Mouse (Mus musculus) heart, embryonic 14.5 days (tissue): ENCODE results near the gene Tex101. TPM values are rescaled to one million over a fixed set of nuclear protein-coding genes. Genes with fewer than 3 reads are reported as not detected.

Source experiments
- ATAC-seq: fragments of 200-750 bp; cut with Nextera tagmentation; 2 replicates; pipeline ENCODE4 v1.8.0; 2017; ENCODE audit warnings: low read depth, moderate TSS enrichment; ENCODE audit not compliant: insufficient number of reproducible peaks, insufficient read depth, low FRiP score
- H3K27ac ChIP-seq, 2 experiments: fragments of 200-500 bp in 1 of 2; fragments of 300-500 bp in 1 of 2; sonication (generic) in 1 of 2; replicated peaks in 1 of 2; 2 replicates each; pipeline ENCODE4 v1.5.1; 2012 to 2014; ENCODE audit warnings: low read depth in 2 of 2, low read length in 2 of 2, control low read depth in 1 of 2, mild to moderate bottlenecking in 1 of 2, mixed read lengths in 1 of 2; ENCODE audit not compliant: control insufficient read depth in 1 of 2, insufficient read depth in 1 of 2
- H3K27me3 ChIP-seq: fragments of 300-500 bp; sonication (generic); 2 replicates; pipeline ENCODE4 v1.6.1; 2014; ENCODE audit warnings: mild to moderate bottlenecking, low read length, control low read depth; ENCODE audit not compliant: control insufficient read depth, insufficient read depth
- H3K36me3 ChIP-seq: fragments of 300-500 bp; sonication (generic); 2 replicates; pipeline ENCODE4 v1.6.1; 2014; ENCODE audit warnings: mild to moderate bottlenecking, control low read depth, low read length, mixed read lengths; ENCODE audit not compliant: control insufficient read depth, insufficient read depth
- H3K4me1 ChIP-seq, 2 experiments: fragments of 200-500 bp in 1 of 2; fragments of 300-500 bp in 1 of 2; sonication (generic) in 1 of 2; 2 replicates each; pipeline ENCODE4 v1.6.1; 2012 to 2014; ENCODE audit warnings: low read length in 2 of 2, control low read depth in 1 of 2, mixed read lengths in 1 of 2; ENCODE audit not compliant: control insufficient read depth in 2 of 2, insufficient read depth in 2 of 2
- H3K4me2 ChIP-seq: fragments of 300-500 bp; sonication (generic); 2 replicates; pipeline ENCODE4 v1.6.1; 2014; ENCODE audit warnings: mild to moderate bottlenecking, low read length
- H3K4me3 ChIP-seq, 2 experiments: fragments of 200-500 bp in 1 of 2; fragments of 300-500 bp in 1 of 2; sonication (generic) in 1 of 2; 2 replicates each; pipeline ENCODE4 v1.5.1; 2012 to 2014; ENCODE audit warnings: low read length in 2 of 2, mild to moderate bottlenecking in 2 of 2, control low read depth in 1 of 2, low read depth in 1 of 2, moderate library complexity in 1 of 2; ENCODE audit not compliant: control insufficient read depth in 1 of 2, insufficient read depth in 1 of 2
- H3K9ac ChIP-seq: fragments of 300-500 bp; sonication (generic); 2 replicates; pipeline ENCODE4 v1.6.1; 2014; ENCODE audit warnings: mild to moderate bottlenecking, low read length
- H3K9me3 ChIP-seq: fragments of 300-500 bp; sonication (generic); 2 replicates; pipeline ENCODE4 v1.6.1; 2016; ENCODE audit warnings: low read length, control low read depth; ENCODE audit not compliant: control insufficient read depth
- WGBS: fragments of 180-500 bp; shearing (Covaris S2); extraction: QIAGEN DNeasy Blood & Tissue Kit; methylation state at CpG from one replicate; pipeline ENCODE4 v1.1.7; 2014; 5-methylcytosine and 5-hydroxymethylcytosine counted together
- polyA plus RNA-seq: library from polyadenylated mRNA; unstranded; fragments of >200 nt; fragmentation: Nextera tagmentation; extraction: Ambion mirVana; gene quantifications from 2 replicates; pipeline ENCODE4 v1.2.1, GENCODE M21; 2014

Tex101 gene
- polyA plus RNA-seq, 1 experiment from 2014 or later, result not detected

DNA sequence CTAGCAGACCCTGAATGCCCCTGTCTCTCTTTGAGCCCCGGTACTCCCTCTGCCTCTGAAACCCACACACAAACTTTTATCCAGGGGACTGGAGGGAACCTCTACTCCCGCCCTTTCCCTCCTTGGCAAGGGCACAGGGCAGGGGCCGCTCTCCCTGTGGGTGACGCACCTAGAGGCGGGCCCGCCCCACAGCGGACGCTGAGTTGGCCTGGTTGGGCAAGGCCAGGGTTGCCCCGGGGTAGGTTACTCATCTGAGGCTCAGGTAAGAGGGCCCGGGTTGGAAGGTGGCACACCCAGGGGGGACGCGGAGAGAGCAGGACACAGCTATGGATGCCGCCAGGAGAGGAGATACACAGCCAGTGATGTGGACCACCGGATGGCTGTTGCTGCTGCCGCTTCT is 40.2 kb downstream of the Tex101 start, which contains the start of gene Lypd3:
Gene Lypd3 (plus strand): TSS at position 287 of the 400 bp plus-strand sequence.
- Histone ChIP-seq H3K4me3 (no peak within 1 kb of the TSS), H3K27ac (no peak within 1 kb of the TSS), H3K4me2 (no peak within 1 kb of the TSS), H3K36me3 (no peaks in the 10 kb centered on the region), H3K9me3 (no peaks in the 10 kb centered on the region), H3K4me1 (peaks cover 4 to 6% of the 10 kb centered on the region in 2 experiments; a peak in 3 of 4 replicates), H3K9ac (no peak within 1 kb of the TSS), H3K27me3 (peaks cover 53% of the 10 kb centered on the region)
- ATAC-seq, result no peak
- 21% methylated on average over 15 of the region's 15 CpGs for WGBS

DNA sequence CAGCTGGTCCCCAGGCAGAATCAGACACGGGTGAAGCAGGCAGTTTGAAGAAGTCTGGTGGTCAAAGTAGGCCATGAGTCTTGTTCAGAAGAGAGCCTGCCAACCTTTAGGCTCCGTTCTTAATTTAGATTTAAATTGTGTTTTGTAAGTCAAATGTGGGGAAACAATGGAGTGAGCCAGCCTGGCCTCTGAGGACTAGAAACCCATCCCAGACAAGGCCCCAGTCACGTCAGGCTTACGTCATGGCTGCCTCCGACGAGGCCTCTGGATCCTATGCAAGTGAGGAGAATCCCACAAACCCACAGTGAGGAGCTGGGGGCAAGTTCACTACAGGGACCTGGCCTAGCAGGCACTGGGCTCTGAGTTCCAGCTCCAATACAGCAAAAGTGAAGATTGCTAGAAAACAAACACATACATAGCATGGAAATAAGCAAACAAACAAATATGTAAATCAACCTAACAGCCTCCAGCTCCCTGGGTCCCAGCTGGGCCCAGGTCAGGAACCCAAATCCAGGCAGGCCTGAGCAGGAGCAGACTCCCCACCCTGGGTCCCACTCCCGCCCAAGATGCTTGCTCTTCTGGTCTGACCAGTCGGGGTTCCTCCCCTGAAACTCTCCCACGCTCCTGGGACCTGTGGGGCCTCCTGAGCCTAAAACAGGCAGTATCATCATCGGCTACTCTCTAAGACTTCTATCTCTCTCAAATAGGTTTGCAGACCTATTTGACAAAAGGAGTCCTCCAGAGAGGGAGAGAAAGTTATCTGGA is 46.2 kb downstream of the Tex101 start:
- Histone ChIP-seq H3K9ac (no peak overlapping the region), H3K27me3 (no peaks in the 10 kb centered on the region), H3K4me2 (no peak overlapping the region), H3K4me1 (no peaks in the 10 kb centered on the region), H3K36me3 (no peaks in the 10 kb centered on the region), H3K9me3 (no peaks in the 10 kb centered on the region), H3K4me3 (no peak overlapping the region), H3K27ac (no peak overlapping the region)
- WGBS, result 75% methylated on average over 10 of the region's 10 CpGs
- no peak for ATAC-seq

DNA sequence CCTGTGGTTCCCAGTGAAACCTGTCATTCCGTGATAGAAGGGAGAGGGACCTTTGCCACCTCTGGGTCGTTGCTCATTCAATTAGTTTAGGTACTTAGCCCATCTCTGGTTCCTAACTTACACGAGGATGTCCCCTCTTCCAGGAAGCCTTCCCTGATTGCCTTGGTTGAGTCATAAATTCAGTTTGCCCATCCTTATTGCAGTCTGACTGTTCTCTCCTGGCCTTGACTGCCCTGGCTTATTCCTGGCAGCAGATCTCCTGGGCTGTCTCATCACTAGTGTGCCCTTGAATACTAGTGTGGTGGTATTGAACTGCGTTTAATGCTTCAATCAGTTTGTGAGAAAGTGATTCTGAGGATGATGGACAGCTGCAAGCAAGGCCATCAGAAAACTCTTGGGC is 46.8 kb downstream of the Tex101 start:
- no peaks in the 10 kb centered on the region for H3K36me3 ChIP-seq
- no peaks in the 10 kb centered on the region for H3K4me1 ChIP-seq
- H3K4me2 ChIP-seq, result no peak overlapping the region
- 78% methylated on average over 4 of the region's 4 CpGs for WGBS
- H3K9me3 ChIP-seq, result no peaks in the 10 kb centered on the region
- H3K27ac ChIP-seq, result no peak overlapping the region
- H3K9ac ChIP-seq, result no peak overlapping the region
- no peak overlapping the region for H3K4me3 ChIP-seq
- H3K27me3 ChIP-seq, result no peaks in the 10 kb centered on the region
- no peak for ATAC-seq

DNA sequence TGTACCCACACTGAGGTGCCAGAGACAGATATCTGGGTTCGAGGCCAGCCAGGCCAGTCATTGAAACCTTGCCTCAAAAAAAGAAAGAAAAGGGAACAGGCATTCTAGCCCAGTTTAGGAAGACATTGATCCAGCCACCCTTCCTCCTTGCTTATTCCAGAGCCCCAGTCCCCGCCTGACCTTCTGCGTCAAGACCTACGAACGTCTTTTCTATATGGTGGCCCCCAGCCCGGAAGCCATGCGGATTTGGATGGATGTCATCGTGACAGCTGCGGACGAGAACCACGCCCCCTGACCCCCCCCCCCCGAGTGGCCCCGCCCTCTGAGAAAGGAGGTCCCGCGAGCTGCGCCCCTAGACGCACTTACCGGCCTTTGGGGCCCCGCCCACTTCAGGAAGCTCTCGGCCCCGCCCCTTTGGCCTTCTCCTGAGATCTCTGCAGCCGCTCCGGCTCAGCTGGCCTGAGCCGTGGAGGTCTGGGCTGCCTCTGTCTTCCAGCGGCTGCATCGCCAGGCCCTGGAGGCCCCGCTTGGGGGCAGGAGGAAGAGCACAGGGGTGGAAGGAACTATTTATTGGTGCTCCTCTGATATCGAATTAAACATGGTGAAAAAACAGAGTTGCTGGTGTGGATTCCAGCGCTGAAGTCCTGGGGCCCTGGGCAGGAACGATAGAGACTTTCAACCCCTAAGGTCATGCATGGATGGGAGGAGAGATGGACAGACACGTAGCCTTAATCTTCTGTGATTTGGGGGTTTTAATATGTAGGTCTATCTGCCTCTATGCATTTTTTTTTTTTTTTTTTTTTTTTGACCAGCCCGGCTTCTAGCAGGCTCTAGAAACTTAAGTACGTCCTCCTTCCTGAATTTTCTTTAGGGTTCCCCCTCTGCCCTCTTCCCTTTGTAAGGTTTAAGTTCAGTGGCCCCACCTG is 47.5 kb downstream of the Tex101 start:
- 10% methylated on average over 31 of the region's 33 CpGs for WGBS

DNA sequence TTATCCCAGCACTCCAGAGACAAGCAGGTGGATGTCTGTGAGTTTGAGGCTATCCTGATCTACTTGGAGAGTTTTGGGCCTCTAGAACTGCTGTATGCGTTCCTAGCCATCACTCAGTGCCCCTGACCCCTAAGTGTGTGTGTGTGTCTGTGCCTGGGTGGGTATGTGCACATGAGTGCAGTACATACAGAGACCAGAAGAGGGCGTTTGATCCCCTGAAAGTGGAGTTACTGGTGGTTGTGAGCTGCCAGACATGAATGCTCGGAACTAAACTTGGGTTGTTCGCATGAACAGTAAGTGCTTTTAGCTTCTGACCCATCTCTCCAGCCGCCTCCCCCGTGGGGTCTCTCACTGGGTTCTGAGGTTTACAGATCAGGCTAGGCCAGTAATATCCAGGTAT is 53.5 kb downstream of the Tex101 start:
- Histone ChIP-seq H3K9me3 (0 out of 2 replicates have a peak, but pooled peaks cover 4% of the 10 kb centered on the region), H3K4me3 (no peak overlapping the region), H3K27me3 (no peaks in the 10 kb centered on the region), H3K4me2 (no peak overlapping the region), H3K36me3 (no peaks in the 10 kb centered on the region), H3K9ac (no peak overlapping the region), H3K27ac (no peak overlapping the region), H3K4me1 (no peaks in the 10 kb centered on the region)
- no peak for ATAC-seq
- 81% methylated on average over 6 of the region's 6 CpGs for WGBS

More for the DNA sequence above, 47.5 kb downstream of the Tex101 start:
- Histone ChIP-seq H3K36me3 (no peaks in the 10 kb centered on the region), H3K27ac (no peak overlapping the region), H3K4me3 (peak overlapping the region; percentile 24 to 25; a peak in 3 of 4 replicates), H3K4me1 (no peaks in the 10 kb centered on the region), H3K9ac (peak overlapping the region; percentile 48), H3K27me3 (no peaks in the 10 kb centered on the region), H3K9me3 (no peaks in the 10 kb centered on the region), H3K4me2 (peak overlapping the region; percentile 59)
- ATAC-seq, result peak; percentile 82

DNA sequence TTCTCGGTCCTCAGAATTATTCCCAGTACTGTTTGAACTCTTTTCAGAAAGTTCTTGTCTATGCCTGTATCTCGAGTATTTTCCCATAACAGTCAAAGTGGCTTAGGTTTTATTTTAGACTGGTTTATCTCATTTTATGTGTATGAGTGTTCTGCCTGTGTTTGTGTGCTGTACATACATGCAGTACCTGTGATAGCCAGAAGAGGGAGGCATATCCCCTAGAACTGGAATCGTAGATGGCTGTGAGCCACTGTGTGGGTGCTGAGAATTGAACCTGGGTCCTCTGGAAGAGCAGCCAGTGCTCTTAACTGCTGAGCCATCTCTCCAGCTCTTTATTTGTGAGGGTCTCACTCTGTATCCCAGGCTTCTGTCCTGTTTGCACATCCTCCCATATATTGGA is 55.3 kb downstream of the Tex101 start:
- Histone ChIP-seq H3K27me3 (no peaks in the 10 kb centered on the region), H3K4me1 (no peaks in the 10 kb centered on the region), H3K4me3 (no peak overlapping the region), H3K9me3 (0 out of 2 replicates have a peak, but pooled peaks cover 4% of the 10 kb centered on the region), H3K27ac (no peak overlapping the region), H3K36me3 (no peaks in the 10 kb centered on the region), H3K4me2 (no peak overlapping the region), H3K9ac (no peak overlapping the region)
- ATAC-seq, result no peak
- WGBS, result 81% methylated on average over 3 of the region's 3 CpGs

DNA sequence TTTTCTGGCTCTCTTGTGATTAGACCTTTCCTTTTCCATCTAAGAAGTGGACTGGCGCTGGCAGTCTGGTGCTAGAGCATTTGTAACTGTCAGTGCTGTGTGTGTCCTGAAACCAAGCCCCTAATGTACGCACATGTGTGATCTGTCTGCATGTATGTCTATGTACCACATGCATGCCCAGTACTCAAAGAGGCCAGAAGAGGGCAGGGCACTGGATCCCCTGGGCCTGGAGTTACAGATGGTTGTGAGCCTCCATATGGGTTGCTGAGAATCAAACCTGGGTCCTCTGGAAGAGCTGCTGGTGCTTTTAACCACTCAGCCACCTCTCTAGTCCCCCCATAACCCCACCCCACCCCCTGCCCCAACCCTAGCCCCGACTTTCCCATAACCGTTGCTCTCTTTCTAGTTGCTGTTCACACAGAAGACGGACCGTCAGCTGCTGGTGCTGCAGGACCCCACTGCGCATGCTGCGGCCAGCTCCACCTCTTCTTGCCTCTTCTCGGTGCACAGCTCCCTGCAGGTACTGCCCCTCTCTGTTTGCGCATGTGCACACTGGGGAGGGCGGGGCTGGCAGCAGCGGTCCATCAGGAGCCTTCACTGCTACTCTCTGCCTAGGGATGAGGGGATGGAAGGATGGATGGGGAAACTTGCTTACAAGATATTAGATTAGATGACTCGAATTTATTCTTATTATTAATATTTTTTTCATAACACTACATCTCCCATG is 56.6 kb downstream of the Tex101 start:
- no peak for ATAC-seq
- Histone ChIP-seq H3K9ac (no peak overlapping the region), H3K9me3 (0 out of 2 replicates have a peak, but pooled peaks cover 4% of the 10 kb centered on the region), H3K27ac (no peak overlapping the region), H3K27me3 (no peaks in the 10 kb centered on the region), H3K4me3 (no peak overlapping the region), H3K4me2 (no peak overlapping the region), H3K4me1 (no peaks in the 10 kb centered on the region), H3K36me3 (no peaks in the 10 kb centered on the region)
- WGBS, result 36% methylated on average over 13 of the region's 13 CpGs
